Mouse (Mus musculus): Measurements from ENCODE around the gene Acan.

DNA sequence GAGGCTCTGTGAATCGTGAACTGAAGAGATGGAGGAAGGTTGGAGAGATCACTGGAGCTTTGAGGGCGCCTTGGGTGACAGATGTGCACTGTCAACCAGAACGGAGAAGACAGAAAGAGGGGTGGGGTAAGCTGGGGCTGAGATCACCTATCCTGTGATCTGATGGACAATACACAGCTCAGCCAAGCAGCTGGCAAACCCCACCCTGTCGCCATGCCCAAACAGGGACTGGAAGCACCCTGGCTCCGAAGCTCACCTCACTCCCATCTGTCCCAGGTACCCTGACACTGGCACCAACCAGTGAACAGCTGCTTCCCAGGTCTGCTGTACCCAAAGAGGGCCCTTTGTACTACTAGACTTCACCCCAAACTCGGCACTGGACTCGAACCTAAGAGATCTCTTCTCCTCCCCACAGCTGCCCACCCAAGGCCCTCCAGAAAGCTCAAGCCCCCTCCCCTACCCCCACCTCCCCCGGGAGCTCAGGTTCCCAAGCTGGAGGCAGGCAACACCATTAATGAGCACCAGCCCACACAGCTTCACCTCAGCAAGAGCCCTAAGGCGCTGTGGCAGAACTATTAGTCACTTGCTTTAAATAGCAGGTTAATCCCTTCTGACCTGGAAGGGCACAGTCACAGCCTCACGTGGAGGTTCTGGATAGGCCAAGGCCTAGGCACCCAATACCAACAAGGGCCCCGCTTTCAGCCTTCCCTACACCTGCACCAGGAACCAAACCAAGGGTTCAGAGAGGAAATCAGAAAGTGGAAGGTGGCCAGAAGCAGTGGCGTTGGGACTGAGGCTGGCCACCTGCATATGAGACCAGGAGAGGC, 93.9 kb downstream of the Acan start:
- no peak for TF ChIP-seq CTCF (conservative IDR thresholded peaks at IDR 0.05; ENCODE audit: low read length)
- TF ChIP-seq NANOG (IDR thresholded peaks at IDR 0.05; ENCODE audit: borderline replicate concordance, low read length): no peak
